Mouse (Mus musculus) hindbrain, embryonic 14.5 days (tissue): ENCODE measurements around the gene Nacc2. TPM values are rescaled to one million over a fixed set of nuclear protein-coding genes. Genes with fewer than 3 reads are reported as not detected.

Experiments used
- ATAC-seq: fragments of 200-750 bp; cut with Nextera tagmentation; 2 replicates; pipeline ENCODE4 v1.8.0; 2017; ENCODE audit warnings: moderate number of reproducible peaks, mild to moderate bottlenecking, moderate TSS enrichment, moderate library complexity; ENCODE audit not compliant: low FRiP score
- DNase-seq: peaks from one replicate; pipeline ENCODE4 v3.0.0-alpha.2; 2015; ENCODE audit warnings: low spot score
- H3K27ac ChIP-seq: fragments of 300-500 bp; sonication (generic); 2 replicates; pipeline ENCODE4 v1.5.1; 2014; ENCODE audit warnings: mild to moderate bottlenecking, moderate library complexity
- H3K27me3 ChIP-seq: fragments of 300-500 bp; sonication (generic); 2 replicates; pipeline ENCODE4 v1.6.1; 2014; ENCODE audit warnings: mild to moderate bottlenecking, low read length, mixed read lengths; ENCODE audit not compliant: control insufficient read depth, insufficient read depth
- H3K36me3 ChIP-seq: fragments of 300-500 bp; sonication (generic); replicated peaks from 2 replicates; pipeline ENCODE4 v1.6.1; 2014; ENCODE audit not compliant: control insufficient read depth, insufficient read depth
- H3K4me1 ChIP-seq: fragments of 300-500 bp; sonication (generic); replicated peaks from 2 replicates; pipeline ENCODE4 v1.6.1; 2014; ENCODE audit warnings: antibody characterized with exemption, low read length, mixed read lengths; ENCODE audit not compliant: control insufficient read depth, insufficient read depth
- H3K4me2 ChIP-seq: fragments of 300-500 bp; sonication (generic); replicated peaks from 2 replicates; pipeline ENCODE4 v1.6.1; 2014; ENCODE audit warnings: mild to moderate bottlenecking, moderate library complexity
- H3K4me3 ChIP-seq: fragments of 300-500 bp; sonication (generic); replicated peaks from 2 replicates; pipeline ENCODE4 v1.5.1; 2014; ENCODE audit warnings: mild to moderate bottlenecking, low read length
- H3K9ac ChIP-seq: fragments of 300-500 bp; sonication (generic); 2 replicates; pipeline ENCODE4 v1.6.1; 2014
- H3K9me3 ChIP-seq: fragments of 300-500 bp; sonication (generic); 2 replicates; pipeline ENCODE4 v1.6.1; 2016; ENCODE audit warnings: low read length; ENCODE audit not compliant: control insufficient read depth
- WGBS: fragments of 180-500 bp; shearing (Covaris S2); extraction: QIAGEN DNeasy Blood & Tissue Kit; methylation state at CpG from one replicate; pipeline ENCODE4 v1.1.7; 2014; 5-methylcytosine and 5-hydroxymethylcytosine counted together
- polyA plus RNA-seq: library from polyadenylated mRNA; unstranded; fragments of >200 nt; fragmentation: Nextera tagmentation; extraction: Ambion mirVana; gene quantifications from 2 replicates; pipeline ENCODE4 v1.2.1, GENCODE M21; 2014

The Nacc2 gene
- polyA plus RNA-seq, 1 experiment from 2014 or later: 19.2 TPM

DNA sequence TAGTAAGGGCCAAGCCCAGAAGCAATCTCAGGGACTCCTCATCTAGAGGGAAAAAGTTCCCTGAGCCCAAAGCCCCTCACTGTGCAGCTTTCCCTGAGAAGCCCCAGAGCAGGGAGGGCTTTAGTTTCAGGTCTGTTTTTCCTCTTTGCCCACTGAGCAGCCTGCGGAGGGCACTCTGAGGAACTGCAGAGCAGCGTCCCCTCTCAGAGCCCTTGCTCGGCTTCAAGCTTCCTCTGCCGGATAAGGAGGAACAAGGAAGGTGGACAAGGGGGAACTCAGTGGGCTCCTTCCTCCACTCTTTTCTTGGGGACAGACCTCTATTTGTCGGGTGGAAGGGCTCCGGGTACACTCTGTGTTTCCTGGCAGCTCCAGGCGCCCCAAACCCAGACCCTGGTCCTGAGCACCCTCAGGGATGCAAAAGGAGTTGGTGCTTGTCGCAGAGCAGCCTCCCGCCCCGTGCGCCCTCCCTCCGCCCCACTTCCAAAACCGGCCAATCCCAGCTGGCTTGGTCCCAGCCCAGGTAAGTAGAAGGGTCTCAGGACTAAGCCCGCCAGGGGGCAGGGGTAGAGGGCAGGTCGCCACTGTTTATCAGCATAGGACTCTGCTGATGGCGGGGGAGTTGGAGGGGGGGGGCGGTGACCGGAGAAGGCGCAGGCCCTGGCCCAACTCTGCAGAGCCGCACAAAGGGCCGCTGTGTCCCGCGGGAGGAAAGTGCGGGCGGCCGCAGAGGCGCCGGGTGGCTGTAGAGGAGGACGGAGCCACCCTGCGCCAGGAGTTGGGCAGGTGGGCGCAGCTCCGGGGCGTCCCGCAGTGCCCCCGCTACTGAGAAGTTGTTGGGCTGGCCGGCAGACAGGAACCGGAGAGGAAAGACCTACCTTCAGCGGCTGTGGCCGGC lies 31.9 kb downstream of the Nacc2 start:
- Histone ChIP-seq H3K36me3 (0 out of 2 replicates have a peak, but pooled peaks cover 4% of the 10 kb centered on the region), H3K9ac (peak overlapping the region; percentile 96), H3K4me2 (peak overlapping the region; percentile 80), H3K4me3 (peak overlapping the region; percentile 75), H3K27me3 (no peaks in the 10 kb centered on the region), H3K27ac (peak overlapping the region; percentile 85), H3K4me1 (peaks cover 21% of the 10 kb centered on the region), H3K9me3 (no peaks in the 10 kb centered on the region)
- ATAC-seq: peak; percentile 46; the same call in 1 of the 2 replicates
- WGBS: under 1% methylated on average over 34 of the region's 39 CpGs
- no peak for DNase-seq

DNA sequence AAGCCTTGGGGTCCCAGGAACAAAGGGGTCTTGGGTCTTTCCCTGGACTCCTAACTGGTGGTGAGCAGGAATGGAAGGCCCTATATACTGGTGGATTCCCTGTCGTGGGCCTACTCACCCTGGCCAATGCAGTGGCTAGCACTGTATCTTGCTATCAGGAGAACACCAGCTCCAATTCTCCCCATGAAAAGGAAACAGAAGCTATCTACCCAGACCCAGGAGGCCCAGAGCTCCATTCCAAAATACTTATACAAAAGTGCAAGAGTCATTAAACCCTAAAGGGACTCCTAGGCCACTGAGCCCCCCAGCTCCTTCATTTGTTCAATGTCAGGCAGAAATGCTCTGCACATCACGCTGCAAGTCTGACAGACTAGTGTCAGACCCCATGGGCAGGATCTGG lies 34.0 kb downstream of the Nacc2 start:
- Histone ChIP-seq H3K9ac (no peak overlapping the region), H3K36me3 (0 out of 2 replicates have a peak, but pooled peaks cover 4% of the 10 kb centered on the region), H3K27ac (no peak overlapping the region), H3K27me3 (no peaks in the 10 kb centered on the region), H3K9me3 (no peaks in the 10 kb centered on the region), H3K4me1 (peaks cover 21% of the 10 kb centered on the region), H3K4me2 (peak overlapping the region; percentile 12), H3K4me3 (no peak overlapping the region)
- DNase-seq (no peak), ATAC-seq (no peak)
- 86% methylated on average over 2 of the region's 2 CpGs for WGBS

DNA sequence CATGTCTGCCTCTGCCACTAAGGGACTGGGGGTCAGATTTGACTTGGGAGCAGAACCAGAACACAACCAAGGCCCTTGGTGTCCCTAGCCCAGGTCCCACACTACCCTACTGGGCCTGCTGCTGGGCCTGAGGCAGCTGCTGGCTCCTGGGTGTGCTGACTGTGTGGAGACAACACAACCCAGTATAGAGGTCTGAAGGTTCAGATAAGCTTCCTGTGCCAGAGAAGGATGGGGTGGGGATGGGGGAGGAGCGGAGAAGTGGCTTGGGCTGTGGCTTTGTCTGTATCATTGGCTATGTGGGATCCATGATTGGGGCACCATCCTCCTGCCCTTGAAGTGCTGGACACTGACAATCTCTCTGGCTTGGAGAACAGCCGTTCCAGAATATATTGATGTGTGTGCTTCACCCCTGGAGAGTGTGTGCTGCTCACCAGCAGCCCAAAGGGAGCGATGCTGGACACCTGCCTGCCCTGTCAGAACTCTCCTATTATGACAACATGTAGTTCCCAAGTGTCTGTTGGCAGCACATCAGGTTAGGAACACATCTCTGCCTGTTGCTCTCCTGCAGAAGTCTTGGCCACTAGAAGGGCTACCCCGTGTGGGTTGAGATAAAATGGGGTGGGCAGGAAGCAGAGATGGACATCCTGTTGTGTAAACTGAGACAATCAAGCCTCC lies 36.0 kb downstream of the Nacc2 start:
- DNase-seq: no peak
- ATAC-seq: no peak
- WGBS: 82% methylated on average over 4 of the region's 4 CpGs
- Histone ChIP-seq H3K27me3 (no peaks in the 10 kb centered on the region), H3K4me2 (no peak overlapping the region), H3K4me1 (peaks cover 8% of the 10 kb centered on the region; the same call in 1 of the 2 replicates), H3K9me3 (no peaks in the 10 kb centered on the region), H3K27ac (no peak overlapping the region), H3K36me3 (0 out of 2 replicates have a peak, but pooled peaks cover 4% of the 10 kb centered on the region), H3K4me3 (no peak overlapping the region), H3K9ac (no peak overlapping the region)

DNA sequence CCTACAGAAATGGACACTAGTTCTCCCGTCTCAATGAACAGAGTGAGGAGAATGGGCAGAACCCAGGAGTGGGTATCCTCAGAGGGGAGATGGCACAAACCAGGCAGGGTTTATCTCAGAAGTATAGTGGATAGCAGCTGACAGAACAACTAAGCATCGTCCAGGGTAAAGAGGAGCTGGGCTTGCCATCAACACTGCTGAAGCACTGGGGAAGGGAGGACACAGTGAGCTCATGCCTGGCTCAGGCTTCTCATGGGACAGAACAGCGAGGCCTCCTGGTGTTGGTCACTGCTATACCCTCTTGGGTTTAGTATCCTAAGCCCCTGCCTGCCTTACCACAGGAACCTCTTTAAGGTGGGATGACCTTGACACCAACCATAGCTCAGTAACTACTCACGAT lies 36.5 kb downstream of the Nacc2 start:
- Histone ChIP-seq H3K4me1 (0 out of 2 replicates have a peak, but pooled peaks cover 7% of the 10 kb centered on the region), H3K9ac (no peak overlapping the region), H3K36me3 (0 out of 2 replicates have a peak, but pooled peaks cover 4% of the 10 kb centered on the region), H3K27me3 (no peaks in the 10 kb centered on the region), H3K4me2 (no peak overlapping the region), H3K4me3 (no peak overlapping the region), H3K9me3 (no peaks in the 10 kb centered on the region), H3K27ac (no peak overlapping the region)
- no peak for ATAC-seq
- 82% methylated on average over 4 of the region's 4 CpGs for WGBS
- DNase-seq: no peak

DNA sequence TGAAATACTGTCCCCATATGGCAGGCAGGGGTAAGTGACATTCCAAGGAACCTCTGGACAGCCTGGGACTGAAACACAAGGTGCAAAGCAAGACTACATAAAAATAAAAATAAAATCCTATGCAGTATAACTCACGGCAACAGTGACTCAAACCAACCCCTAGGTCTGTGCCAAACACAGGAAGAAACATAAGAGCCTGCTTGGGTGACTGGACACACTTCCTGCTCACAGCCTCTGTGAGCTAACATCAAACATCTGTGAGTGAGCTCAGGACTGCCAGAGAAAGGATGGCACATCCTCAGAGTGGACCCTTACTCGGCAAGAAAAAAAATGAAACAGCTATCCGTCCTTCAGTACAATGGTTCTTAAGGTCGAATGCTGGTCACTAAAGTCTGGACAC lies 40.1 kb downstream of the Nacc2 start:
- H3K4me2 ChIP-seq: no peak overlapping the region

DNA sequence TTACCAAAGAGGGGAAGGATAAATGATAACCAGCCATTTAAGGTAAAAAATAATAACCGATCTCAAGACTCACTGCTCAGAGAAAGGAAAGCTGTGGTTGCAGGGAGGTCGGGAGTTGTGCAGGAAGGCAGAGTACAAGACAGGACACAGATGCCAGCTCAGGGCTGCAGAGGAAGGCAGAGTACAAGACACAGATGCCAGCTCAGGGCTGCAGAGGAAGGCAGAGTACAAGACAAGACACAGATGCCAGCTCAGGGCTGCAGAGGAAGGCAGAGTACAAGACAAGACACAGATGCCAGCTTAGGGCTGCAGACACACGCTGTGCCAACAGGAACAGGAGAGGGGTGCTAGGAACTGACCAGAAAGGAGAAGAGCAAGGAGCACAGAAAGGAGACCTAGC lies 42.2 kb downstream of the Nacc2 start:
- Histone ChIP-seq H3K4me3 (no peak overlapping the region), H3K9ac (no peak overlapping the region), H3K9me3 (no peaks in the 10 kb centered on the region), H3K27ac (no peak overlapping the region), H3K36me3 (no peaks in the 10 kb centered on the region), H3K27me3 (no peaks in the 10 kb centered on the region), H3K4me2 (no peak overlapping the region), H3K4me1 (no peaks in the 10 kb centered on the region)
- no peak for DNase-seq
- no peak for ATAC-seq
- 84% methylated on average over 3 of the region's 3 CpGs for WGBS

More for the DNA sequence above, 40.1 kb downstream of the Nacc2 start:
- DNase-seq (no peak), ATAC-seq (no peak)
- 91% methylated on average over 4 of the region's 4 CpGs for WGBS
- no peaks in the 10 kb centered on the region for H3K9me3 ChIP-seq
- H3K36me3 ChIP-seq: no peaks in the 10 kb centered on the region
- H3K4me1 ChIP-seq: no peaks in the 10 kb centered on the region
- no peaks in the 10 kb centered on the region for H3K27me3 ChIP-seq
- no peak overlapping the region for H3K4me3 ChIP-seq
- no peak overlapping the region for H3K9ac ChIP-seq
- no peak overlapping the region for H3K27ac ChIP-seq

DNA sequence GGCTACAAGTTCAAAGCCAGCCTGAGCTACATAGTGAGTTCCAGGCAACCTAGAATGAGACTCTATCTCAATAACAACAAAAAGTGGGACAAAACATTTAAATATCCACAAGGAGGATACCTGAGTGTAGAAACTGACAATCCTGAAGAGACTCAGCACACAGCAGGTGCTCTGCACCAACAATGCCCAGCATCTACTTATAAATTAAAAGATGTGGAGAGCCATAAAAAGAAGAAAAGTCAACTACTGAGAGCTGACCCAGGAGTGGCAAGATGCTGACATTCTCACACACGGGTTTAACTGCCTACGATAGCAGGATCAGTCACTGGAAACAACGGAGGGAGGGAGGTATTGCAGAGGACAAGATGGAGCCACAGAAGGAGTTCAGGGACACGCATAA lies 43.6 kb downstream of the Nacc2 start:
- no peak overlapping the region for H3K4me3 ChIP-seq
- no peaks in the 10 kb centered on the region for H3K36me3 ChIP-seq
- no peaks in the 10 kb centered on the region for H3K4me1 ChIP-seq
- H3K27me3 ChIP-seq: no peaks in the 10 kb centered on the region
- no peaks in the 10 kb centered on the region for H3K9me3 ChIP-seq
- H3K9ac ChIP-seq: no peak overlapping the region
- 79% methylated on average over 4 of the region's 4 CpGs for WGBS
- ATAC-seq (no peak), DNase-seq (no peak)
- no peak overlapping the region for H3K27ac ChIP-seq
- H3K4me2 ChIP-seq: no peak overlapping the region

DNA sequence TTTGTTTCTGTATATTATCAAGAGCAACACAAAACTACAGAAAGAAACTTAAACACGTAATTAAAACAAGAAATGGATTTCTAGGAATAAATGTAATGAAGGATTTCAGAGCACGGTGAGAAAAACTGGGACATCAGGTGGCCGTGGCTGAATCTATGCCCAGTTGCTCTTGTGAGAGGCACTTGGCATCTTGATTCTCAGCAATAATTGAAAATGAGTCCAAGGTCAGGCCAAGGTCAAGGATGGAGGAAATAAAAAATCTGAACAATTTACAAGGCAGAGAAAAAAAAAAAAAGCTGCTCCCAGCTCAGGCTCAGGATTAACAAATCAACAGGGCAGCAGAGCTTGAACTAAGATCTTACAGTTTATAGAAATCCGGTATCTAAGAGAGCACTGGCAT lies 46.0 kb downstream of the Nacc2 start:
- Histone ChIP-seq H3K4me3 (no peak overlapping the region), H3K36me3 (no peaks in the 10 kb centered on the region), H3K4me2 (no peak overlapping the region), H3K9me3 (no peaks in the 10 kb centered on the region), H3K4me1 (no peaks in the 10 kb centered on the region), H3K27ac (no peak overlapping the region), H3K9ac (no peak overlapping the region), H3K27me3 (no peaks in the 10 kb centered on the region)
- 89% methylated on average over 4 of the region's 4 CpGs for WGBS
- DNase-seq: no peak
- no peak for ATAC-seq

DNA sequence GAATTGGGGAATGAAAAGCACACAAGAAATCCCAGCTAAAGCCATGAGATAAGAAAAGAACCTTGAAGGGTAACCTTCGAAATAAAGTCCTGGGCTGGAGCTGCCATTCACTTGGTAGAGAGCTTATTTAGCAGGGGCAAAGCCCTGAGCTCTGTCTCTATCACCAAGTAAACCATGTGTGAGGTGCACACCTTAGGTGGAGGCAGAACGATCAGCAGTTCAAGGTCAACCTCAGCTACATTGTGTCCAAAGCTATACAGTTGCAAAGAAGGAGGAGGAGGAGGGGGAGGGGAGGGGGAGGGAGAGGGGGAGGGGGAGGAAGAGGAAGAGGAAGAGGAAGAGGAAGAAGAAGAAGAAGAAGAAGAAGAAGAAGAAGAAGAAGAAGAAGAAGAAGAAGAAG lies 46.9 kb downstream of the Nacc2 start:
- Histone ChIP-seq H3K27ac (no peak overlapping the region), H3K36me3 (no peaks in the 10 kb centered on the region), H3K9ac (no peak overlapping the region), H3K4me1 (no peaks in the 10 kb centered on the region), H3K4me2 (no peak overlapping the region), H3K4me3 (no peak overlapping the region), H3K27me3 (no peaks in the 10 kb centered on the region), H3K9me3 (no peaks in the 10 kb centered on the region)
- whole genome bisulfite sequencing: 76% methylated on average over 2 of the region's 2 CpGs
- DNase-seq (no peak), ATAC-seq (no peak)
